Mouse (Mus musculus) liver, embryonic 14.5 days (tissue): ENCODE results near the gene Ankrd10.

Experiments
- CTCF ChIP-seq: IDR thresholded peaks from 2 replicates; pipeline ENCODE4 v1.5.1; 2016; ENCODE audit warnings: antibody characterized with exemption, low read depth, control low read depth
- EP300 ChIP-seq: IDR thresholded peaks from 2 replicates; pipeline ENCODE4 v1.6.1; 2016; ENCODE audit warnings: antibody characterized with exemption, low read depth

- TF ChIP-seq CTCF (no peak), EP300 (no peak)
Measured at GRCm38 (mm10) chr8:11629206-11629605, 6.4 kb downstream of the Ankrd10 start.
